In the genomic region with DNA sequence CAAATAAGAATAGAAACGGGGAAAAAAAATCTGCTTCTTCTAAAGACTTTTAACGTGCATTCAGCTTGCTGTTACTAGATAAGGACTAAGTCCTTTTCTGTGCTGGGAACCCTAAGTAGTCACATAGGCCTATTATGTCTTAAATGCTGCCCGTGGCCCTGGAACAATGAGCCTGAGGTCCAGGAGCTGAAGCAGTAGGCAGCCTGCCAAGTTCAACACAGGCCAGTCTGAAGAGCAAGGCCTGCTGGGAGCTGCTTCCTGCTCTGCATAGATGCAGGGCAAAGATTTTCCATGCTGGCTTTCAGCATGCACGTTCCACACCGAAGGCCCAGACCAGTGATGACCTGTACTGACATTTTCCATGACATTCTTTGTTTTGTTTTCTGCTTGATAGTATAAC, we compare ENCODE assay signal across 9 mouse cellular contexts.
DNase-seq lines count a peak whose midpoint lies in the region; ATAC-seq and TF ChIP-seq lines count a peak whose summit lies in the region.
"Had no signal": no experiment of that assay in that cellular context is flagged by ENCODE, and none has a peak within 500 bp of the region (broad histone marks: within the 10 kb centered on the region; RNA-seq: fewer than 3 reads in every experiment).

No protein-coding gene starts in this region.

- no peak overlapping the region for H3K9ac ChIP-seq in CH12.LX (ENCODE audit: insufficient read depth, low read depth)
- no peak overlapping the region for H3K9ac ChIP-seq in liver, embryonic 15.5 days
- H3K9ac ChIP-seq in neural tube, embryonic 15.5 days (replicated peaks), result no peak overlapping the region

- DNase-seq in CH12.LX (ENCODE audit: extremely low read depth), result peak; percentile 42
- peak; percentile 34 for DNase-seq in cerebellum, adult 8-10 months
- DNase-seq in forelimb bud, embryonic 11.5 days (ENCODE audit: low read depth, low spot score), result peak; percentile 13
- DNase-seq in heart, postnatal 14 days, result peak; percentile 85
- DNase-seq in kidney, postnatal 36 days, result peak; percentile 91 to 92

- H3K4me2 ChIP-seq in CH12.LX (ENCODE audit: insufficient read depth, low read depth, poor library complexity, severe bottlenecking), result 0 out of 2 replicates have a peak overlapping the region, but pooled peaks have one; percentile 4
- no peak overlapping the region for H3K4me2 ChIP-seq in liver, embryonic 15.5 days
- no peak overlapping the region for H3K4me2 ChIP-seq in neural tube, embryonic 15.5 days

- H3K36me3 ChIP-seq in CH12.LX (replicated peaks in 1 of 2; ENCODE audit: control insufficient read depth in 1 of 2, insufficient read depth in 1 of 2, low read length in 1 of 2), result no peaks in the 10 kb centered on the region
- H3K36me3 ChIP-seq in liver, embryonic 15.5 days (replicated peaks), result no peaks in the 10 kb centered on the region
- H3K36me3 ChIP-seq in neural tube, embryonic 15.5 days, result no peaks in the 10 kb centered on the region

- peaks cover 3 to 8% of the 10 kb centered on the region in 2 experiments; a peak in 3 of 4 replicates for H3K4me1 ChIP-seq in CH12.LX (ENCODE audit: control insufficient read depth in 1 of 2, insufficient read depth in 2 of 2)
- no peaks in the 10 kb centered on the region for H3K4me1 ChIP-seq in liver, embryonic 15.5 days (replicated peaks)
- H3K4me1 ChIP-seq in neural tube, embryonic 15.5 days, result peaks cover 10% of the 10 kb centered on the region

- TF ChIP-seq POLR2A in CH12.LX (IDR thresholded peaks at IDR 0.05; ENCODE audit: low read depth, low read length), result no peak

- no peaks in the 10 kb centered on the region for H3K27me3 ChIP-seq in CH12.LX (replicated peaks)
- H3K27me3 ChIP-seq in liver, embryonic 15.5 days, result no peaks in the 10 kb centered on the region
- no peaks in the 10 kb centered on the region for H3K27me3 ChIP-seq in neural tube, embryonic 15.5 days (replicated peaks)

- dilution Hi-C loops in CH12.LX (cut with MboI; ENCODE audit: extremely low pct_ligation_motif_present, extremely low pct_unique_long_range_greater_than_20kb, low sequenced_read_pairs), result no loop called here

- no peaks in the 10 kb centered on the region for H3K9me3 ChIP-seq in CH12.LX (replicated peaks; ENCODE audit: low read length)
- no peaks in the 10 kb centered on the region for H3K9me3 ChIP-seq in liver, embryonic 15.5 days (replicated peaks)
- no peaks in the 10 kb centered on the region for H3K9me3 ChIP-seq in neural tube, embryonic 15.5 days (replicated peaks)

- no peak overlapping the region for H3K4me3 ChIP-seq in CH12.LX (replicated peaks in 1 of 3; ENCODE audit: low read depth in 2 of 3, low read length in 2 of 3, poor library complexity in 1 of 3)
- H3K4me3 ChIP-seq in liver, embryonic 15.5 days (replicated peaks), result no peak overlapping the region
- H3K4me3 ChIP-seq in neural tube, embryonic 15.5 days (replicated peaks), result no peak overlapping the region

- in situ Hi-C loops in CH12.LX (cut with MboI; ENCODE audit: low pct_ligation_motif_present, low pct_unique_long_range_greater_than_20kb, low sequenced_read_pairs), result no loop called here

- no peak for TF ChIP-seq CTCF in CH12.LX (conservative IDR thresholded peaks at IDR 0.05 in 1 of 2, IDR thresholded peaks at IDR 0.05 in 1 of 2; ENCODE audit: low read depth in 2 of 2, low read length in 2 of 2)

- WGBS in liver, embryonic 15.5 days (ENCODE audit: insufficient replicate concordance), result 25% methylated on average over 5 of the region's 5 CpGs
- WGBS in neural tube, embryonic 15.5 days, result 16% methylated on average over 5 of the region's 5 CpGs

- ATAC-seq in liver, embryonic 15.5 days (ENCODE audit: insufficient read depth), result peak; percentile 60
- ATAC-seq in neural tube, embryonic 15.5 days (ENCODE audit: low FRiP score), result no peak; the same call in 1 of the 2 replicates
- ATAC-seq in megakaryocyte-erythroid progenitor cell, adult 5-6 weeks (replicated peaks; ENCODE audit: low FRiP score, low TSS enrichment, poor library complexity, severe bottlenecking), result no peak

- peak; percentile 46 for TF ChIP-seq EP300 in CH12.LX (IDR thresholded peaks at IDR 0.05; ENCODE audit: low read length)

- TF ChIP-seq RAD21 in CH12.LX (IDR thresholded peaks at IDR 0.05; ENCODE audit: low read depth, low read length), result no peak

- H3K27ac ChIP-seq in CH12.LX (ENCODE audit: insufficient read depth, low read depth), result no peak overlapping the region
- no peak overlapping the region for H3K27ac ChIP-seq in liver, embryonic 15.5 days (replicated peaks)
- H3K27ac ChIP-seq in neural tube, embryonic 15.5 days (replicated peaks), result peak overlapping the region; percentile 60
- H3K27ac ChIP-seq: macrophage had no signal

- H3K79me2 ChIP-seq in CH12.LX (replicated peaks; ENCODE audit: control insufficient read depth, extremely low read depth, insufficient read depth, poor library complexity, severe bottlenecking), result no peaks in the 10 kb centered on the region

- intact Hi-C loops in heart, postnatal 14 days (cut with DNase I), result loop anchor here (1.0 to 10.0 kb wide), 4 partner anchors 58 to 896 kb away; no protein-coding TSS in a partner anchor

TF ChIP-seq in CH12.LX, 34 proteins besides CTCF, POLR2A, EP300 and RAD21:
- TF ChIP-seq MXI1 (IDR thresholded peaks at IDR 0.05; ENCODE audit: low read depth, low read length) (0 out of 2 replicates have a peak, but pooled peaks have one; percentile 24), ZKSCAN1 (IDR thresholded peaks at IDR 0.05; ENCODE audit: borderline replicate concordance, low read depth, low read length) (no peak), ETS1 (conservative IDR thresholded peaks at IDR 0.05; ENCODE audit: low read depth, low read length) (peak; percentile 75), MEF2A (IDR thresholded peaks at IDR 0.05; ENCODE audit: borderline replicate concordance, low read depth, low read length) (peak; percentile 67; the same call in 1 of the 2 replicates), ZNF384 (IDR thresholded peaks at IDR 0.05; ENCODE audit: low read depth, low read length) (peak; percentile 24; the same call in 1 of the 2 replicates), BHLHE40 (IDR thresholded peaks at IDR 0.05; ENCODE audit: low read depth, low read length) (peak; percentile 88), PAX5 (IDR thresholded peaks at IDR 0.05; ENCODE audit: low read length) (no peak), MAFK (IDR thresholded peaks at IDR 0.05; ENCODE audit: insufficient replicate concordance, low read length) (no peak), ELF1 (IDR thresholded peaks at IDR 0.05; ENCODE audit: low read depth, low read length) (peak; percentile 45; the same call in 1 of the 2 replicates), KAT2A (IDR thresholded peaks at IDR 0.05; ENCODE audit: insufficient replicate concordance, low read length) (no peak), TBP (conservative IDR thresholded peaks at IDR 0.05; ENCODE audit: low read depth, low read length) (0 out of 2 replicates have a peak, but pooled peaks have one; percentile 55), JUND (conservative IDR thresholded peaks at IDR 0.05; ENCODE audit: low read depth, low read length) (0 out of 2 replicates have a peak, but pooled peaks have one; percentile 17), MAX (IDR thresholded peaks at IDR 0.05; ENCODE audit: low read length) (peak; percentile 74), E2F4 (IDR thresholded peaks at IDR 0.05; ENCODE audit: insufficient replicate concordance, low read depth, low read length) (no peak), MYC (IDR thresholded peaks at IDR 0.05; ENCODE audit: low read depth, low read length) (0 out of 2 replicates have a peak, but pooled peaks have one; percentile 23), SIN3A (IDR thresholded peaks at IDR 0.05; ENCODE audit: low read length) (no peak)

Comparison
In these comparisons a context has a peak if more than half of its experiments do, and no peak if none do; other contexts are left out.
1. DNase-seq: peak in every context shown above with its lines; median percentile 92 in kidney, postnatal 36 days; 85 in heart, postnatal 14 days; 42 in CH12.LX; 34 in cerebellum, adult 8-10 months; 13 in forelimb bud, embryonic 11.5 days.